Mouse (Mus musculus) stomach, embryonic 16.5 days (tissue): Measurements from ENCODE around the gene Svop. TPM values are rescaled to one million over a fixed set of nuclear protein-coding genes. Genes with fewer than 3 reads are reported as not detected.

Source experiments
- ATAC-seq: fragments of 200-750 bp; cut with Nextera tagmentation; 2 replicates; pipeline ENCODE4 v1.8.0; 2017; ENCODE audit warnings: moderate number of reproducible peaks, moderate TSS enrichment; ENCODE audit not compliant: insufficient read depth, low FRiP score
- H3K27ac ChIP-seq: fragments of 300-500 bp; sonication (generic); 2 replicates; pipeline ENCODE4 v1.5.1; 2014; ENCODE audit warnings: low read length
- H3K27me3 ChIP-seq: fragments of 300-500 bp; sonication (generic); 2 replicates; pipeline ENCODE4 v1.6.1; 2014; ENCODE audit warnings: low read length, control low read depth, mixed read lengths; ENCODE audit not compliant: control insufficient read depth, insufficient read depth
- H3K36me3 ChIP-seq: fragments of 300-500 bp; sonication (generic); 2 replicates; pipeline ENCODE4 v1.6.1; 2014; ENCODE audit warnings: low read length; ENCODE audit not compliant: control insufficient read depth, insufficient read depth
- H3K4me1 ChIP-seq: fragments of 300-500 bp; sonication (generic); 2 replicates; pipeline ENCODE4 v1.6.1; 2014; ENCODE audit warnings: low read length, control low read depth, mixed read lengths; ENCODE audit not compliant: control insufficient read depth, insufficient read depth
- H3K4me2 ChIP-seq: fragments of 300-500 bp; sonication (generic); 2 replicates; pipeline ENCODE4 v1.6.1; 2014; ENCODE audit warnings: low read depth, low read length, mixed read lengths
- H3K4me3 ChIP-seq: fragments of 300-500 bp; sonication (generic); replicated peaks from 2 replicates; pipeline ENCODE4 v1.5.1; 2014; ENCODE audit warnings: mild to moderate bottlenecking, low read length
- H3K9ac ChIP-seq: fragments of 300-500 bp; sonication (generic); 2 replicates; pipeline ENCODE4 v1.6.1; 2014; ENCODE audit warnings: low read length
- H3K9me3 ChIP-seq: fragments of 300-500 bp; sonication (generic); replicated peaks from 2 replicates; pipeline ENCODE4 v1.6.1; 2016; ENCODE audit warnings: low read length, control low read depth; ENCODE audit not compliant: control insufficient read depth
- WGBS: fragments of 180-500 bp; shearing (Covaris S2); extraction: QIAGEN DNeasy Blood & Tissue Kit; methylation state at CpG from one replicate; pipeline ENCODE4 v1.1.7; 2014; 5-methylcytosine and 5-hydroxymethylcytosine counted together
- polyA plus RNA-seq: library from polyadenylated mRNA; unstranded; fragments of >200 nt; fragmentation: Nextera tagmentation; extraction: Ambion mirVana; gene quantifications from 2 replicates; pipeline ENCODE4 v1.2.1, GENCODE M21; 2015

Gene Svop
- polyA plus RNA-seq, 1 experiment from 2014 or later, result 1.8 TPM

GRCm38 (mm10) chr5:114024390-114024789, 67.0 kb downstream of the Svop start:
- no peaks in the 10 kb centered on the region for H3K27me3 ChIP-seq
- H3K9me3 ChIP-seq, result no peaks in the 10 kb centered on the region
- no peak overlapping the region for H3K4me3 ChIP-seq
- no peak overlapping the region for H3K4me2 ChIP-seq
- H3K4me1 ChIP-seq, result no peaks in the 10 kb centered on the region
- ATAC-seq, result no peak
- H3K36me3 ChIP-seq, result no peaks in the 10 kb centered on the region
- H3K9ac ChIP-seq, result no peak overlapping the region
- no peak overlapping the region for H3K27ac ChIP-seq
- 53% methylated on average over 6 of the region's 6 CpGs for WGBS

GRCm38 (mm10) chr5:114015121-114015520, 76.2 kb downstream of the Svop start:
- no peak for ATAC-seq
- WGBS, result 59% methylated on average over 7 of the region's 7 CpGs
- Histone ChIP-seq H3K27me3 (no peaks in the 10 kb centered on the region), H3K9me3 (no peaks in the 10 kb centered on the region), H3K4me2 (no peak overlapping the region), H3K27ac (no peak overlapping the region), H3K36me3 (no peaks in the 10 kb centered on the region), H3K9ac (no peak overlapping the region), H3K4me3 (no peak overlapping the region), H3K4me1 (no peaks in the 10 kb centered on the region)

GRCm38 (mm10) chr5:114009049-114009448, 82.3 kb downstream of the Svop start:
- ATAC-seq, result no peak
- H3K9me3 ChIP-seq, result no peaks in the 10 kb centered on the region
- no peak overlapping the region for H3K27ac ChIP-seq
- H3K36me3 ChIP-seq, result no peaks in the 10 kb centered on the region
- H3K4me2 ChIP-seq, result no peak overlapping the region
- no peak overlapping the region for H3K9ac ChIP-seq
- H3K4me3 ChIP-seq, result no peak overlapping the region
- no peaks in the 10 kb centered on the region for H3K27me3 ChIP-seq
- 71% methylated on average over 4 of the region's 4 CpGs for WGBS
- no peaks in the 10 kb centered on the region for H3K4me1 ChIP-seq

- Histone ChIP-seq H3K27ac (no peak overlapping the region), H3K9me3 (no peaks in the 10 kb centered on the region), H3K9ac (no peak overlapping the region), H3K36me3 (no peaks in the 10 kb centered on the region), H3K27me3 (no peaks in the 10 kb centered on the region), H3K4me2 (no peak overlapping the region), H3K4me3 (no peak overlapping the region), H3K4me1 (no peaks in the 10 kb centered on the region)
- 77% methylated on average over 12 of the region's 12 CpGs for WGBS
- ATAC-seq, result no peak
Measured at GRCm38 (mm10) chr5:114007753-114008453, 83.5 kb downstream of the Svop start.

GRCm38 (mm10) chr5:114006974-114007373, 84.4 kb downstream of the Svop start:
- H3K27ac ChIP-seq, result no peak overlapping the region
- H3K4me2 ChIP-seq, result no peak overlapping the region
- no peak overlapping the region for H3K4me3 ChIP-seq
- no peaks in the 10 kb centered on the region for H3K9me3 ChIP-seq
- H3K27me3 ChIP-seq, result no peaks in the 10 kb centered on the region
- no peaks in the 10 kb centered on the region for H3K4me1 ChIP-seq
- H3K36me3 ChIP-seq, result no peaks in the 10 kb centered on the region
- ATAC-seq, result no peak
- no peak overlapping the region for H3K9ac ChIP-seq
- WGBS, result 71% methylated on average over 4 of the region's 4 CpGs

- Histone ChIP-seq H3K4me3 (no peak overlapping the region), H3K27me3 (no peaks in the 10 kb centered on the region), H3K36me3 (no peaks in the 10 kb centered on the region), H3K9me3 (no peaks in the 10 kb centered on the region), H3K4me1 (no peaks in the 10 kb centered on the region), H3K9ac (no peak overlapping the region), H3K4me2 (no peak overlapping the region), H3K27ac (no peak overlapping the region)
- WGBS, result 76% methylated on average over 5 of the region's 5 CpGs
- ATAC-seq, result no peak
Measured at GRCm38 (mm10) chr5:114005100-114005499, 86.3 kb downstream of the Svop start.

GRCm38 (mm10) chr5:114004573-114004972, 86.8 kb downstream of the Svop start:
- no peak overlapping the region for H3K9ac ChIP-seq
- ATAC-seq, result no peak
- WGBS, result 70% methylated on average over 11 of the region's 11 CpGs
- H3K4me2 ChIP-seq, result no peak overlapping the region
- H3K4me1 ChIP-seq, result no peaks in the 10 kb centered on the region
- no peaks in the 10 kb centered on the region for H3K27me3 ChIP-seq
- no peaks in the 10 kb centered on the region for H3K36me3 ChIP-seq
- H3K9me3 ChIP-seq, result no peaks in the 10 kb centered on the region
- H3K4me3 ChIP-seq, result no peak overlapping the region
- H3K27ac ChIP-seq, result no peak overlapping the region

- Histone ChIP-seq H3K36me3 (no peaks in the 10 kb centered on the region), H3K9ac (peak within 1 kb of the TSS; percentile 32; the same call in 1 of the 2 replicates), H3K27me3 (no peaks in the 10 kb centered on the region), H3K4me2 (no peak within 1 kb of the TSS), H3K4me3 (no peak within 1 kb of the TSS), H3K9me3 (no peaks in the 10 kb centered on the region), H3K4me1 (no peaks in the 10 kb centered on the region), H3K27ac (no peak within 1 kb of the TSS)
- ATAC-seq, result peak; percentile 22; the same call in 1 of the 2 replicates
- 47% methylated on average over 5 of the region's 5 CpGs for WGBS
Measured at GRCm38 (mm10) chr5:114003542-114003941, 87.8 kb downstream of the Svop start, which contains the start of gene Dao. TSS of gene Dao (plus strand) at chr5:114003703.

- Histone ChIP-seq H3K4me3 (no peak overlapping the region), H3K36me3 (no peaks in the 10 kb centered on the region), H3K27ac (no peak overlapping the region), H3K4me2 (no peak overlapping the region), H3K9me3 (no peaks in the 10 kb centered on the region), H3K4me1 (no peaks in the 10 kb centered on the region; the same call in 1 of the 2 replicates), H3K27me3 (no peaks in the 10 kb centered on the region), H3K9ac (no peak overlapping the region)
- ATAC-seq, result no peak
- 47% methylated on average over 5 of the region's 5 CpGs for WGBS
Measured at GRCm38 (mm10) chr5:113999382-113999781, 92.0 kb downstream of the Svop start.
